Mouse (Mus musculus) kidney, embryonic 16.5 days (tissue): ENCODE measurements around the gene Kcnip4. TPM values are rescaled to one million over a fixed set of nuclear protein-coding genes. Genes with fewer than 3 reads are reported as not detected.

ENCODE experiments used
- ATAC-seq: fragments of 200-750 bp; cut with Nextera tagmentation; 2 replicates; pipeline ENCODE4 v1.8.0; 2017; ENCODE audit warnings: moderate TSS enrichment; ENCODE audit not compliant: low FRiP score, low TSS enrichment
- H3K27ac ChIP-seq: fragments of 300-500 bp; sonication (generic); 2 replicates; pipeline ENCODE4 v1.5.1; 2014; ENCODE audit warnings: low read length
- H3K27me3 ChIP-seq: fragments of 300-500 bp; sonication (generic); 2 replicates; pipeline ENCODE4 v1.6.1; 2014; ENCODE audit warnings: low read length, control low read depth, mixed read lengths; ENCODE audit not compliant: insufficient read depth
- H3K36me3 ChIP-seq: fragments of 300-500 bp; sonication (generic); 2 replicates; pipeline ENCODE4 v1.6.1; 2014; ENCODE audit warnings: low read length, control low read depth, mixed read lengths; ENCODE audit not compliant: insufficient read depth
- H3K4me1 ChIP-seq: fragments of 300-500 bp; sonication (generic); 2 replicates; pipeline ENCODE4 v1.6.1; 2014; ENCODE audit warnings: low read length, control low read depth, mixed read lengths; ENCODE audit not compliant: insufficient read depth
- H3K4me2 ChIP-seq: fragments of 300-500 bp; sonication (generic); replicated peaks from 2 replicates; pipeline ENCODE4 v1.6.1; 2014; ENCODE audit warnings: low read depth, low read length
- H3K4me3 ChIP-seq: fragments of 300-500 bp; sonication (generic); 2 replicates; pipeline ENCODE4 v1.5.1; 2014; ENCODE audit warnings: mild to moderate bottlenecking, low read length
- H3K9ac ChIP-seq: fragments of 300-500 bp; sonication (generic); replicated peaks from 2 replicates; pipeline ENCODE4 v1.6.1; 2014; ENCODE audit warnings: low read length
- H3K9me3 ChIP-seq: fragments of 300-500 bp; sonication (generic); 2 replicates; pipeline ENCODE4 v1.6.1; 2016; ENCODE audit warnings: low read length, control low read depth
- WGBS: fragments of 180-500 bp; shearing (Covaris S2); extraction: QIAGEN DNeasy Blood & Tissue Kit; methylation state at CpG from one replicate; pipeline ENCODE4 v1.1.7; 2014; 5-methylcytosine and 5-hydroxymethylcytosine counted together
- polyA plus RNA-seq: library from polyadenylated mRNA; unstranded; fragments of >200 nt; fragmentation: Nextera tagmentation; extraction: Ambion mirVana; gene quantifications from 2 replicates; pipeline ENCODE4 v1.2.1, GENCODE M21; 2015

Gene Kcnip4
- 0.65 and 0.92 TPM in 2 replicates for polyA plus RNA-seq

GRCm38 (mm10) chr5:49524394-49525241 is at the start of gene Kcnip4:
Gene Kcnip4 (minus strand): TSS chr5:49524907.
- WGBS, result 2% methylated on average over 44 of the region's 50 CpGs
- no peaks in the 10 kb centered on the region for H3K9me3 ChIP-seq
- H3K9ac ChIP-seq, result peak within 1 kb of the TSS; percentile 36

GRCm38 (mm10) chr5:49571876-49572275 is 47.2 kb upstream of the Kcnip4 start:
- Histone ChIP-seq H3K27ac (no peak overlapping the region), H3K4me1 (no peaks in the 10 kb centered on the region)

More at GRCm38 (mm10) chr5:49524394-49525241, at the start of gene Kcnip4:
- Histone ChIP-seq H3K4me1 (peaks cover 4% of the 10 kb centered on the region; the same call in 1 of the 2 replicates), H3K4me3 (peak within 1 kb of the TSS; percentile 51), H3K27me3 (peaks cover 30% of the 10 kb centered on the region), H3K4me2 (peak within 1 kb of the TSS; percentile 76), H3K36me3 (no peaks in the 10 kb centered on the region), H3K27ac (no peak within 1 kb of the TSS)
- peak; percentile 88 for ATAC-seq

GRCm38 (mm10) chr5:49563751-49564150 is 39.0 kb upstream of the Kcnip4 start:
- no peak overlapping the region for H3K4me3 ChIP-seq
- no peak for ATAC-seq
- H3K4me2 ChIP-seq, result no peak overlapping the region
- WGBS, result 92% methylated on average over 4 of the region's 4 CpGs
- no peaks in the 10 kb centered on the region for H3K4me1 ChIP-seq
- H3K27ac ChIP-seq, result no peak overlapping the region
- H3K9me3 ChIP-seq, result no peaks in the 10 kb centered on the region
- no peaks in the 10 kb centered on the region for H3K36me3 ChIP-seq
- no peaks in the 10 kb centered on the region for H3K27me3 ChIP-seq
- H3K9ac ChIP-seq, result no peak overlapping the region

More at GRCm38 (mm10) chr5:49571876-49572275, 47.2 kb upstream of the Kcnip4 start:
- Histone ChIP-seq H3K27me3 (no peaks in the 10 kb centered on the region), H3K4me3 (no peak overlapping the region), H3K9me3 (no peaks in the 10 kb centered on the region), H3K4me2 (no peak overlapping the region), H3K9ac (no peak overlapping the region), H3K36me3 (no peaks in the 10 kb centered on the region)
- no peak for ATAC-seq
- 82% methylated on average over 4 of the region's 4 CpGs for WGBS

GRCm38 (mm10) chr5:49557436-49557835 is 32.7 kb upstream of the Kcnip4 start:
- no peak for ATAC-seq
- H3K4me2 ChIP-seq, result no peak overlapping the region
- no peak overlapping the region for H3K4me3 ChIP-seq
- no peak overlapping the region for H3K9ac ChIP-seq
- no peaks in the 10 kb centered on the region for H3K4me1 ChIP-seq
- no peaks in the 10 kb centered on the region for H3K36me3 ChIP-seq
- no peak overlapping the region for H3K27ac ChIP-seq
- H3K27me3 ChIP-seq, result no peaks in the 10 kb centered on the region
- no peaks in the 10 kb centered on the region for H3K9me3 ChIP-seq
- WGBS, result 79% methylated on average over 3 of the region's 3 CpGs

- H3K27ac ChIP-seq, result no peak overlapping the region
- no peaks in the 10 kb centered on the region for H3K9me3 ChIP-seq
- no peaks in the 10 kb centered on the region for H3K4me1 ChIP-seq
- WGBS, result 93% methylated on average over 3 of the region's 3 CpGs
- no peak overlapping the region for H3K4me2 ChIP-seq
- no peak for ATAC-seq
- H3K36me3 ChIP-seq, result no peaks in the 10 kb centered on the region
- H3K4me3 ChIP-seq, result no peak overlapping the region
- no peaks in the 10 kb centered on the region for H3K27me3 ChIP-seq
- H3K9ac ChIP-seq, result no peak overlapping the region
Measured at GRCm38 (mm10) chr5:49547884-49548283, 23.2 kb upstream of the Kcnip4 start.

- Histone ChIP-seq H3K36me3 (no peaks in the 10 kb centered on the region), H3K4me1 (no peaks in the 10 kb centered on the region), H3K27me3 (peaks cover 8% of the 10 kb centered on the region), H3K9me3 (no peaks in the 10 kb centered on the region), H3K27ac (no peak overlapping the region), H3K4me2 (no peak overlapping the region), H3K4me3 (no peak overlapping the region), H3K9ac (no peak overlapping the region)
- 58% methylated on average over 8 of the region's 8 CpGs for WGBS
- ATAC-seq, result no peak
Measured at GRCm38 (mm10) chr5:49529362-49529761, 4.7 kb upstream of the Kcnip4 start.

GRCm38 (mm10) chr5:49525242-49525612 is 520 bp upstream of the Kcnip4 start:
- ATAC-seq, result 0 out of 2 replicates have a peak, but pooled peaks have one; percentile 5
- Histone ChIP-seq H3K4me1 (peaks cover 4% of the 10 kb centered on the region; the same call in 1 of the 2 replicates), H3K27me3 (peaks cover 30% of the 10 kb centered on the region), H3K9ac (no peak overlapping the region), H3K36me3 (no peaks in the 10 kb centered on the region), H3K9me3 (no peaks in the 10 kb centered on the region), H3K4me3 (no peak overlapping the region), H3K27ac (no peak overlapping the region), H3K4me2 (no peak overlapping the region)
- 66% methylated on average over 4 of the region's 4 CpGs for WGBS

- Histone ChIP-seq H3K4me3 (peak overlapping the region; percentile 51), H3K4me2 (peak overlapping the region; percentile 76), H3K27ac (no peak overlapping the region), H3K9me3 (no peaks in the 10 kb centered on the region), H3K27me3 (peaks cover 30% of the 10 kb centered on the region), H3K9ac (no peak overlapping the region), H3K4me1 (peaks cover 4% of the 10 kb centered on the region; the same call in 1 of the 2 replicates), H3K36me3 (no peaks in the 10 kb centered on the region)
- WGBS, result 7% methylated on average over 11 of the region's 11 CpGs
- ATAC-seq, result no peak
Measured at GRCm38 (mm10) chr5:49523997-49524393, 712 bp downstream of the Kcnip4 start.

- WGBS, result 64% methylated on average over 4 of the region's 4 CpGs
- H3K36me3 ChIP-seq, result no peaks in the 10 kb centered on the region
- H3K9ac ChIP-seq, result no peak overlapping the region
- H3K4me2 ChIP-seq, result no peak overlapping the region
- H3K4me1 ChIP-seq, result peaks cover 4% of the 10 kb centered on the region; the same call in 1 of the 2 replicates
- peaks cover 30% of the 10 kb centered on the region for H3K27me3 ChIP-seq
- ATAC-seq, result no peak
- no peak overlapping the region for H3K27ac ChIP-seq
- no peaks in the 10 kb centered on the region for H3K9me3 ChIP-seq
- no peak overlapping the region for H3K4me3 ChIP-seq
Measured at GRCm38 (mm10) chr5:49522986-49523385, 1.7 kb downstream of the Kcnip4 start.

- no peak overlapping the region for H3K9ac ChIP-seq
- H3K4me2 ChIP-seq, result no peak overlapping the region
- no peaks in the 10 kb centered on the region for H3K4me1 ChIP-seq
- WGBS, result 90% methylated on average over 3 of the region's 3 CpGs
- no peak overlapping the region for H3K27ac ChIP-seq
- H3K4me3 ChIP-seq, result no peak overlapping the region
- no peaks in the 10 kb centered on the region for H3K27me3 ChIP-seq
- H3K36me3 ChIP-seq, result no peaks in the 10 kb centered on the region
- ATAC-seq, result no peak
- no peaks in the 10 kb centered on the region for H3K9me3 ChIP-seq
Measured at GRCm38 (mm10) chr5:49498743-49499142, 26.0 kb downstream of the Kcnip4 start.
